8 mouse cellular contexts compared by ENCODE assay signal in genomic region chr2:28535650-28536049, GRCm38 (mm10). TPM values are rescaled to one million over a fixed set of nuclear protein-coding genes. Genes with fewer than 3 reads are reported as not detected.
DNase-seq lines count a peak whose midpoint lies in the region; ATAC-seq and TF ChIP-seq lines count a peak whose summit lies in the region.

No protein-coding gene starts in this region.

- peak overlapping the region; percentile 93 for H3K27ac ChIP-seq in gastrocnemius, adult 2 months
- peak overlapping the region; percentile 86 for H3K27ac ChIP-seq in heart, embryonic 16.5 days (ENCODE audit: low read length)
- H3K27ac ChIP-seq in limb, embryonic 15.5 days: peak overlapping the region; percentile 87

- peak overlapping the region; percentile 77 for H3K4me2 ChIP-seq in heart, embryonic 16.5 days (ENCODE audit: low read depth, low read length)
- H3K4me2 ChIP-seq in limb, embryonic 15.5 days: peak overlapping the region; percentile 76; the same call in 1 of the 2 replicates

- H3K36me3 ChIP-seq in heart, embryonic 16.5 days (ENCODE audit: control insufficient read depth, insufficient read depth): no peaks in the 10 kb centered on the region
- H3K36me3 ChIP-seq in limb, embryonic 15.5 days: peaks cover 3% of the 10 kb centered on the region

- DNase-seq in gastrocnemius, adult 2 months: peak; percentile 69
- DNase-seq in gastrocnemius, postnatal 25 days: no peak
- peak; percentile 69 for DNase-seq in retina, postnatal 1 day
- DNase-seq in retina, embryonic 14.5 days (ENCODE audit: low spot score): no peak
- DNase-seq in B cell, adult 2 months: no peak
- DNase-seq in c-Kit-positive CD71-positive TER-119-positive erythroid progenitor cells, embryonic 14.5 days (ENCODE audit: low spot score): no peak

- 34% methylated on average over 7 of the region's 7 CpGs for WGBS in heart, embryonic 16.5 days
- 26% methylated on average over 7 of the region's 7 CpGs for WGBS in limb, embryonic 15.5 days

- H3K9ac ChIP-seq in heart, embryonic 16.5 days (ENCODE audit: low read length): no peak overlapping the region
- no peak overlapping the region for H3K9ac ChIP-seq in limb, embryonic 15.5 days

- H3K4me1 ChIP-seq in heart, embryonic 16.5 days (ENCODE audit: control insufficient read depth, insufficient read depth, low read length): peaks cover 71% of the 10 kb centered on the region
- peaks cover 83% of the 10 kb centered on the region for H3K4me1 ChIP-seq in limb, embryonic 15.5 days

- ATAC-seq in heart, embryonic 16.5 days (replicated peaks; ENCODE audit: extremely low read depth, insufficient read depth, low FRiP score): no peak
- no peak for ATAC-seq in limb, embryonic 15.5 days (ENCODE audit: insufficient number of reproducible peaks, low FRiP score, low TSS enrichment, low read depth)

- H3K9me3 ChIP-seq in heart, embryonic 16.5 days (replicated peaks; ENCODE audit: control insufficient read depth, low read length): no peaks in the 10 kb centered on the region
- H3K9me3 ChIP-seq in limb, embryonic 15.5 days: no peaks in the 10 kb centered on the region

- peak overlapping the region; percentile 82 for H3K4me3 ChIP-seq in gastrocnemius, adult 2 months
- no peak overlapping the region for H3K4me3 ChIP-seq in heart, embryonic 16.5 days (ENCODE audit: low read length)
- H3K4me3 ChIP-seq in limb, embryonic 15.5 days: peak overlapping the region; percentile 84

- H3K27me3 ChIP-seq in heart, embryonic 16.5 days (ENCODE audit: control insufficient read depth, insufficient read depth, low read length): no peaks in the 10 kb centered on the region
- H3K27me3 ChIP-seq in limb, embryonic 15.5 days: no peaks in the 10 kb centered on the region

- no peak for TF ChIP-seq CTCF in gastrocnemius, adult 2 months (IDR thresholded peaks at IDR 0.05)

- intact Hi-C loops in gastrocnemius, adult 2 months (cut with DNase I): no loop called here

RNA-seq across cellular contexts. Expression of gene Ralgds, which starts 22.7 kb away (rescaled TPM):
- total RNA-seq in gastrocnemius, adult 2 months (2021): 10 to 100 TPM in 1 of 2 experiments, 1 to 10 TPM in 1; 9.9 to 10.1 TPM
- total RNA-seq in gastrocnemius, postnatal 25 days (2021): 10 to 100 TPM in 1 of 2 experiments, 1 to 10 TPM in 1; 8.3 to 11.6 TPM
- 21.2 and 22.3 TPM in 2 replicates for polyA plus RNA-seq in heart, embryonic 16.5 days (2015; fragmentation: Nextera tagmentation; extraction: Ambion mirVana)
- 50.3 and 50.7 TPM in 2 replicates for polyA plus RNA-seq in limb, embryonic 15.5 days (2015; fragmentation: Nextera tagmentation; extraction: Ambion mirVana)

RNA-seq across cellular contexts. Expression of gene Cel, which starts 27.6 kb away (rescaled TPM):
- not detected for total RNA-seq in gastrocnemius, adult 2 months (2021)
- not detected for total RNA-seq in gastrocnemius, postnatal 25 days (2021)
- 0.30 TPM in 1 of 2 replicates, not detected in the other for polyA plus RNA-seq in heart, embryonic 16.5 days (2015; fragmentation: Nextera tagmentation; extraction: Ambion mirVana)
- polyA plus RNA-seq in limb, embryonic 15.5 days (2015; fragmentation: Nextera tagmentation; extraction: Ambion mirVana): 0.35 TPM in 1 of 2 replicates, not detected in the other

RNA-seq across cellular contexts. Expression of gene Gm10134, which starts 29.8 kb away (rescaled TPM):
- under 1 TPM in 1 of 2 experiments, not detected in 1; 0.98 TPM for total RNA-seq in gastrocnemius, adult 2 months (2021)
- 1 to 10 TPM in 1 of 2 experiments, under 1 TPM in 1; 0.88 to 1.2 TPM for total RNA-seq in gastrocnemius, postnatal 25 days (2021)
- polyA plus RNA-seq in heart, embryonic 16.5 days (2015; fragmentation: Nextera tagmentation; extraction: Ambion mirVana): 1.3 and 1.4 TPM in 2 replicates
- polyA plus RNA-seq in limb, embryonic 15.5 days (2015; fragmentation: Nextera tagmentation; extraction: Ambion mirVana): 1.9 and 4.5 TPM in 2 replicates

RNA-seq across cellular contexts. Expression of gene Gbgt1, which starts 39.0 kb away (rescaled TPM):
- total RNA-seq in gastrocnemius, adult 2 months (2021): 1 to 10 TPM in 1 of 2 experiments, under 1 TPM in 1; 0.56 to 1.1 TPM
- 1 to 10 TPM in 1 of 2 experiments, under 1 TPM in 1; 0.54 to 1.0 TPM for total RNA-seq in gastrocnemius, postnatal 25 days (2021)
- 0.43 and 1.1 TPM in 2 replicates for polyA plus RNA-seq in heart, embryonic 16.5 days (2015; fragmentation: Nextera tagmentation; extraction: Ambion mirVana)
- 0.56 and 1.1 TPM in 2 replicates for polyA plus RNA-seq in limb, embryonic 15.5 days (2015; fragmentation: Nextera tagmentation; extraction: Ambion mirVana)

RNA-seq across cellular contexts. Expression of gene Gtf3c5, which starts 47.9 kb away (rescaled TPM):
- 1 to 10 TPM; 7.2 to 8.0 TPM for total RNA-seq in gastrocnemius, adult 2 months (2021)
- total RNA-seq in gastrocnemius, postnatal 25 days (2021): 1 to 10 TPM; 7.3 to 7.6 TPM
- polyA plus RNA-seq in heart, embryonic 16.5 days (2015; fragmentation: Nextera tagmentation; extraction: Ambion mirVana): 28.6 and 29.1 TPM in 2 replicates
- 41.8 and 44.1 TPM in 2 replicates for polyA plus RNA-seq in limb, embryonic 15.5 days (2015; fragmentation: Nextera tagmentation; extraction: Ambion mirVana)

Comparison
In these comparisons a context has a peak if more than half of its experiments do, and no peak if none do; other contexts are left out.
1. DNase-seq: peak in gastrocnemius, adult 2 months (single experiment) and retina, postnatal 1 day (single experiment); none in gastrocnemius, postnatal 25 days (single experiment), retina, embryonic 14.5 days (single experiment), B cell, adult 2 months (0 of 2) and c-Kit-positive CD71-positive TER-119-positive erythroid progenitor cells, embryonic 14.5 days (single experiment).
2. Peak in every context shown above with its lines, with median percentiles within 50 percentile points of each other: H3K27ac ChIP-seq.